Mouse (Mus musculus): Measurements from ENCODE around the gene Hif1an.

Gene Hif1an

DNA sequence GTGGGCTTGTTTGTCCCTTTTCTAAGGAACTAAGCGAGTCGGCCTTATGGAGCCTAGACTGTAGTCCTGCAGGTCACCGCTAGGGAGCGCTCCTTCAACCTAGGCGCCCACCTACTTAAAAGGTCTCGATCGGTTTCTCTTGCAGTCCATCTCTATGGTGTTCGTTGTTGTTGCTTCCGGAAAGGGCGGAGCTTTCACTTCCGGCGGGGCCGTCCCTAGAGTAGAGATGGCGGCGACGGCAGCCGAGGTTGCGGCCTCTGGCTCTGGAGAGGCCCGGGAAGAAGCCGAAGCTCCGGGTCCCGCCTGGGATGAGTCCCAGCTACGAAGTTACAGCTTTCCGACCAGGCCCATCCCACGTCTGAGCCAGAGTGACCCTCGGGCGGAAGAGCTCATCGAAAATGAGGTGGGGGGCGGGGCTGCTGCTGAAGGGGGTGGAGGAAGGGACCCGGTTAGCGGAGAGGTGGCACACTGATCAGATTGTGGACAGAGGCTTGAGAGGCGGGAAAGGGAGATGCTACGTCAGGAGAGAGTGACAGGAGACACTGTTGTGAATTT is at the start of gene Hif1an:
Gene Hif1an (plus strand): TSS at position 199 of the 555 bp plus-strand sequence.
- DNase-seq (ENCODE audit: low spot score): peak; percentile 97

DNA sequence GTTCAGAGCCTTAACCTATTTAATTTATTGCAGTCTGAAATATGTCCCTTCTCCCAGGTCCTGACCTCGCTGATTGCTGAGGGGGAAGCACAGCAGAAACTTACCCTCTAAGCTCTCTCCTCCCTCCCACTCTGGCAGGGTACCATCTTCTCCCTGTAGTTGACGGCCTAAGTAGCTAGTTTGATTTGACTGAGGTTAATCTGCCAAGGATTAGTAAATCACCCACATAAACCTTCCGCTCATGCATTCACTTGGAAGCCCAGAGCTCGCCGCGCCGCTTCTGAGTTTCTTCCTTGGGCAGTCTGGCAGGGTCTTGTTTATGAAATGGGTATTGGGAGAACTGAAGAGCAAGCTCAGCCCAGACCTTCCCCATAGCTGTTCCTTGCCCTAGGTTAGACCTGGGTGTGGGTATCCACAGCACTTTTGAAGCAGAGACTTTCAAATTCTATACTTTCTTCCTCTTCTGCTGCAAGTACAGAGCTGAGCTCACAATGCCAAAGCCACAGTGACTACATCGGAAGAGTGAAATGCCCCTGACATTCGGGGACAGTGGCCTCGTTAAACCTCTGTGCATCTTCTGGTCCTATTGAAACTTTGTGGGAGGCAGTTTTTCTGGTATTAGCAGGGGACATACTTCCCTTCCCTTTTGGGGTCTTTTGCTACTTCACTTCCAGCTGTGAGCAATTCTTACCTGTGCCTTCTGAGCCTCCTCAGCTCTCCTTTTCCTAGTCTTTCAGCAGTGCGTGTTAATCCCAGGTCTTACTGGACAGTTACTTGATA is 49.4 kb upstream of the Hif1an start:
- DNase-seq (ENCODE audit: low spot score): no peak

GRCm38 (mm10) chr19:44513921-44514482 is 48.6 kb upstream of the Hif1an start:
- DNase-seq (ENCODE audit: low spot score): no peak

DNA sequence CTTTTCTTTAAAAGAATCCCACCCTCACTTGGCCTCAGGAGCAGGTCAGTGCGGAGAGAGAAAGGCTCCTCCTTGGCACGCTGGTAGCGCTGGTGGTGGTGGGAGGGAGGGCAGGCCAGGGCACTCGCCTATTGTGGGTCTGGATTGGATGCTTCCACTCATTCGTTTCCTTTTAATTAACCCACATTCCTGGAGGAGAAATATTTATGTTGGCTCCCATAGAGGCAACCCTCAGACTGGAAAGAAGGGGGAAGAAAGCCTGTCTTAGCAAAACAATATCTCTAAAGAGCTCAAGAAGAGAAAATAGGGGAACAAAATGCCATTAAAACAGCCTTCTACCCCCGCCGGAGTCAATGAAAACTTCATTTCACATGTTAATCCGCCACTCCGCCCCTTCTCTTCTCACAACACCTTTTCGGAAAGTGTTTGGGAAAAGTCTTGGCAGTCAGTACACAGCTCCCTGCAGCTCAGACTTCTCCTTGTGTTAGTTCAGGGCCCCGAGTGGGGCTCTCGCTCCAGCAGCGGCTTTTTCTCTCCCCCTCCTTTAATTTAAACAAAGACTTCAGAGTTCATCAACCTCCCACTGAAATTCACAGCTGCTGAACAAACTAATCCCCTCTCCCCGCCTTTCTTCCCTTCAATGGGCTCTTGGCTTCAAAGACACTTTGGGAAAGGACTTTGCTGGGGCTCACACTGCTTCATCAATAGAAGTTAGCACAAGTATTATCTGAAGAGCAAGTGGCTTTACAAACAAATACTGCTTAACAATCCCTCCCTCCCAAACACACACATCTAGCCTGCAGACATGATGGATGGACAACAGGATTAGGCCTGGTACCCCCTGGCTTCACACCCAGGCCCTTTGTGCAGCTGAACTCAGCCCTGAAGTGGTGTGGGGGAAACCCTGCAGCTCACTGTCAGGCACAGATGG is 47.9 kb upstream of the Hif1an start:
- DNase-seq (ENCODE audit: low spot score): no peak

DNA sequence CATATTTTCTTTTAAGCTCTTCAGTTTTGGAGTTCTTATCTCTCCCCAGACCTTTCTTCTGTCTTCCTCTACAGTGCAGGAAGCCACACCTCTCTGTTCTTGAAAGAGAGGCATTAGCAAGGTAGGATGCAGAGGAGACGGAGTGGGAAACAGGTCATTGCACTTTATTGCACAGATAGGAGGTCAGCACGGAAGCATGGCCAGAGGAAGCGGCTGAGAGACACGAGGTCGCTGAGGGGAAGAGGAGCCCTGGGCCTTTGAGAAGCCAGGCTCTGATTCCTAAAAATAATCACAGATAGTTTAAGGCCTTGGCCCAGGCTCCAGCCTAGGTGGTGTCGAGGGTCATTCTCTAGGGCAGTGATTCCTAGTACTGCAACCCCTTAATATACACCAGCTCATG is 46.9 kb upstream of the Hif1an start:
- no peak for DNase-seq (ENCODE audit: low spot score)

DNA sequence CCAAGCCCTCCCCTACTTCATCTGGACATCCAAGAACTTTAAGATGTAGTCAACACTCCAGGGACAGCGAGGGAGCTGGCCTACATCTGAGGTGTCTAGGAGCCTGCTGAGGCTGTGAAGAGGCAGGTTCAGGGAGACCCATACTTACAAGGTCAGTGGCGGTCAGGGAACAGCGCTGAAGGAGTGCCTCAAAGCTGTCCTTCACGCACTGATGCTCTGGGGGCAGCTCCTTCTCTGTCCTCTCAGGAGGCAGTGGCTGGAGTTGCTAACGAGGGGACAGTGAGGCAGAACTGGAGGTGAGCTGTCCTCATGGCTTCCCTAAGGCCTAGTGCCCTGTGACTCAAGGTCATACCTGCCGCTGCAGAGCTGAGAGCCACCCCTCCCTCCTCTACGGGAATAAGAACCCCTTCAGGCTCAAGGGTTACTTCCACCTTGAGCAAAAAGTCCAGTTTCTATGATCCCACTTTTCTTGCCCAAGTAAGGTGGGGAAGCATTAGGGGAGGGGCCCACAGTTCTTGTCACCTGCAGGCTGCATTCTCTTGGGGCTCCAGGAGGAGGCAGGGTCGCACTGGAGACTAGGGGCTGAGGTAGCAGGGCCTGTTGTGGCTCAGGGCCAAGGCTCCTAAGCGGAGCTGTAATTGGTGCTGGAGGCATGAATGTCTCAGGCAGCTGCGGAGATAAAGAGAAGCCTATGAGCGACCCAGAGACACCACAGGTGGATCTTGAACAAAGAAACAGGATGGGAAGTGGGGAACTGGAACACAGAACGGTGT is 44.5 kb upstream of the Hif1an start:
- DNase-seq (ENCODE audit: low spot score): no peak

GRCm38 (mm10) chr19:44519152-44519551 is 43.5 kb upstream of the Hif1an start:
- DNase-seq (ENCODE audit: low spot score): peak; percentile 12

DNA sequence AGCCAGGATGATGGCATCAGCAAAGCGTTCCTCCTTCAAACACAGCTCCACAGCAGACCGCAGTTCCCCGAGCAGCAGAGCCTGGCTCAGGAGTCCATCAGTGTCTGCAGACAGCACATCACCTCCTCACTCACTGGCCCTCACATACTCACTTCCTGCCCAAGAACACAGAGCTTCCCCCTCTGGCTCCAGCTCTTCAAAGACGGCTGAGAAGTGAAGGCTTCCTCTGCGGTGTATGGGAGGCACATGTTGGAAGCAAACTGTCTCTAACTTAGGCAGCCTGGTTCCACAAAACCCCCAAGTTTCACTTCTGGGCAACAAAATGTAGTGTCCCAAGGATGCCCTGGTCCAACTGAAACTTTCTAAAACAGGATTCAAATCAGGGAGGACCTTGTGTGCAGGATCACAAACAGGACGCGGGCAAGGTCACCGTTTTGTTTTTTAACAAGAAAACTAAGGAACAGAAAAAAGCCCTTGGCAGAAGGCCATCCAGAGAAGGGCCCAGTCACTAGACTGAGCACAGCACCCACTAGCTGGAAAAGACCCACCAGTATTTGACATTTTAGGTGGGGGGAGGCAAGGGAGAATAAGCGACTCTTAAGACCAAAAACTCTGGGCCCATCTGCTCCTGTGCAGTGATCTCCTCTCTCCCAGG is 37.0 kb upstream of the Hif1an start:
- no peak for DNase-seq (ENCODE audit: low spot score)

- DNase-seq (ENCODE audit: low spot score): no peak
Measured at GRCm38 (mm10) chr19:44530018-44530417, 32.6 kb upstream of the Hif1an start.

- DNase-seq (ENCODE audit: low spot score): no peak
Measured at GRCm38 (mm10) chr19:44535376-44535775, 27.3 kb upstream of the Hif1an start.

- no peak for DNase-seq (ENCODE audit: low spot score)
Measured at GRCm38 (mm10) chr19:44537416-44537815, 25.2 kb upstream of the Hif1an start.

- DNase-seq (ENCODE audit: low spot score): no peak
Measured at GRCm38 (mm10) chr19:44542694-44543178, 19.9 kb upstream of the Hif1an start.

DNA sequence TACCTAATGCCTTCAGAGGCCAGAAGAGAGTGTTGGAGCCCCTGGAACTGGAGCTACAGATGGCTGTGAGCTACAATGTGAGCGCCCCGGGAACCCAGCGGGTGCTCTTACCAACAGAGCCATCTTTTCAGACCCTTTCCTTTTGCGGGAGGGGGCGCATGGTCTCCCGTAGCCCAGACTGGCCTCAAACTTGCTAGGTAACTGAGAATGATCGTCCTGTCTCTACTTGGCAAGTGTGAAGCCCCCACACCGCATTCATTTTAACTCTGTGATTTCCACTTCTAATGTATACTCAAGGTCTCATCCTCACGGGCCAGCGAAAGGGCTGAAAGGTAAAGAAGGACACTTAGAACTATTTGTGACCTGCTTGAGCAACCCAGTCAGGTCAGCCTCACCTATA is 18.3 kb upstream of the Hif1an start:
- DNase-seq (ENCODE audit: low spot score): no peak

GRCm38 (mm10) chr19:44544775-44545174 is 17.9 kb upstream of the Hif1an start:
- DNase-seq (ENCODE audit: low spot score): peak; percentile 71

DNA sequence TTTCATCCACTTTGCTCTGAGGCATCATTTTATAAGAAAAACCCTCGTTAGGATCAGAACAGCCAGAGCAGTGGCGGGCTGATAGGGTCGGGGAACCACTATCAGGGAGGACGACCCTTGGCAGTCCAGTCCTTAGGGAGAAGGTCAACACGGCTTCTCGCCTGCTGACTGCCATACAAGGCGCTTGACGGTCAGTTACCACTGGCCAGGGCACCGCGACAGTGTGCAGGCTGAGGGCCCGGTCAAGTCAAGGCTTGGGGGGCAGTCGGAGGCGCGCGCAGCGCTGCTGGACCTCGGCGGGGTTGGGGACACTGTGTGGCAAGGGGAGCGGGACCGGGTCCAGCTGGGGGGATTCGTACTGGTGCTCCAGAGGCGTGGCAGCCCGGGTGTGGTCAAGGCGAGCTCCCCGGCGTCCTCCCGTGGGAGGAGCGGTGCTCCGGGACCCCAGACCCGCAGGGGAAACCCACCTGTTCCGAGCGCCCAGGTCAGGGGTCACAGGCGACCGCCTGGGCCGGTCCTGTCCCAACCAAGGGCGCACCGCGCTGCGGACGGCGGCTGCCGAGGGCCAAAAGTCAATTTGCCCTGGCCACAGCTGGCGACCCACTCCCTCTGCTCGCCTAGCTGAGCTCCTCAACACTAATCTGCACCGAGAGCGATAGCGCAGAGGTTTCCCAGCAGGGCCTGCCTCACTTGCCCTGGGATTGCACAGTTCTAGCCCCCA is 17.2 kb upstream of the Hif1an start, which contains the start of gene Sec31b:
Gene Sec31b (minus strand): TSS at position 544 of the 721 bp plus-strand sequence.
- DNase-seq (ENCODE audit: low spot score): peak; percentile 21

- DNase-seq (ENCODE audit: low spot score): no peak
Measured at GRCm38 (mm10) chr19:44552731-44553130, 9.9 kb upstream of the Hif1an start, which contains the start of gene Gm20538. TSS of gene Gm20538 (minus strand) at chr19:44552831.

GRCm38 (mm10) chr19:44553286-44553685 is 9.4 kb upstream of the Hif1an start:
- no peak for DNase-seq (ENCODE audit: low spot score)

DNA sequence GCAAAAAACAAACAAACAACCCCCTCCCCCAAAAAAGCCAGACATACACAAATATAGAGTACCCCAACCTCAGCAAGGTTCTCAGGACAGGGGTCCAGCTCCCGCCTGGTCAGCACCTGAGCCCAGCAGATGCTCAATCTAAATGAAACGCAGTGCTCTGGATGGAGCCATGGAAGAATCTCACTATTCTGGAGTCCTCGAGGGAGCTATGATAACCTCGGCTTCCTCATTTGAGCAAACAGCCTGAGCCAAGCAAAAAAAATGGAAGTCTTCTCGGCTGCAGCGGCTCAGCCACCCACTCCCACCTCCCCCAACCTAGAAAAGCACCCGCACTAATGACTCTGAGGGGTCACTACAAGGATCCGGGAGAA is 8.2 kb upstream of the Hif1an start:
- DNase-seq (ENCODE audit: low spot score): no peak

DNA sequence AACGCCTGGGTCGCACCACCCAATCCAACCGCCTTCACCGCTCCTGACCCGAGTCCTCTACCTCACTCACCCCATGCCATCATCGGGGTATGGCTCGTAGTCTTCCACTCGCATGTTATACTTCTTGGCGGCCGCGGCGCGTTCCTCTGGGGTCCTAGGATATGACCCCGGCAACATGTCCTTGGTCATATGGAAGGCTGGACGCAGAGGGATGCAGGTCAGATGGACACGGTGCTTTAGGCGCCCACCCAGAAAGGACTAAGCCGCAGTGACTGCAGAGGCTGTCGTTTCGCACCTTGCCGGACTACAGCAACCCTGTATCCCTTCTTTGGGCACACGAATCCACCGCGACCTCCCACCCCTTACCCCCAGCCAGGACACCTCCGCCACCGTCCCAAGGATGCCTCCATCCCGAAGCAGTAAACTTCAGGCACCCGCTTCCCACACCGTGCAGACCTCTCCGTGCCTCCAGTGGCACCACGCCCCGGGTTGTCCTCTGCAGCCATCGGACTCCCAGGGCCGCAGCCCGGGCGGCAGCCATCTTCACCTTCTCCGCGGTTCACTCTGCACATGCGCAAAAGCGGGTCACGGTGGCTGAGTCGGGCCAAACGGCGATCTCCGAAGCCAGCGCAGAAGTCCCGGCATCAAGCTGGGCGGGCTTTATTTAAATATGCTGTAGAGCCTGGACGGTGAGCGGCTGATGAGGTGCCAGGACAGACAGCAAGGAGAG is 7.6 kb upstream of the Hif1an start, which contains the start of gene Ndufb8:
Gene Ndufb8 (minus strand): TSS at position 580 of the 730 bp plus-strand sequence.
- peak; percentile 95 for DNase-seq (ENCODE audit: low spot score)

All from lung, postnatal 25 days (tissue).